Mouse (Mus musculus) hindbrain, embryonic 14.5 days (tissue): Measurements from ENCODE around the gene Epha4. TPM values are rescaled to one million over a fixed set of nuclear protein-coding genes. Genes with fewer than 3 reads are reported as not detected.

Source experiments
- ATAC-seq: fragments of 200-750 bp; cut with Nextera tagmentation; 2 replicates; pipeline ENCODE4 v1.8.0; 2017; ENCODE audit warnings: moderate number of reproducible peaks, mild to moderate bottlenecking, moderate TSS enrichment, moderate library complexity; ENCODE audit not compliant: low FRiP score
- DNase-seq: peaks from one replicate; pipeline ENCODE4 v3.0.0-alpha.2; 2015; ENCODE audit warnings: low spot score
- H3K27ac ChIP-seq: fragments of 300-500 bp; sonication (generic); 2 replicates; pipeline ENCODE4 v1.5.1; 2014; ENCODE audit warnings: mild to moderate bottlenecking, moderate library complexity
- H3K27me3 ChIP-seq: fragments of 300-500 bp; sonication (generic); 2 replicates; pipeline ENCODE4 v1.6.1; 2014; ENCODE audit warnings: mild to moderate bottlenecking, low read length, mixed read lengths; ENCODE audit not compliant: control insufficient read depth, insufficient read depth
- H3K36me3 ChIP-seq: fragments of 300-500 bp; sonication (generic); replicated peaks from 2 replicates; pipeline ENCODE4 v1.6.1; 2014; ENCODE audit not compliant: control insufficient read depth, insufficient read depth
- H3K4me1 ChIP-seq: fragments of 300-500 bp; sonication (generic); replicated peaks from 2 replicates; pipeline ENCODE4 v1.6.1; 2014; ENCODE audit warnings: antibody characterized with exemption, low read length, mixed read lengths; ENCODE audit not compliant: control insufficient read depth, insufficient read depth
- H3K4me2 ChIP-seq: fragments of 300-500 bp; sonication (generic); replicated peaks from 2 replicates; pipeline ENCODE4 v1.6.1; 2014; ENCODE audit warnings: mild to moderate bottlenecking, moderate library complexity
- H3K4me3 ChIP-seq: fragments of 300-500 bp; sonication (generic); replicated peaks from 2 replicates; pipeline ENCODE4 v1.5.1; 2014; ENCODE audit warnings: mild to moderate bottlenecking, low read length
- H3K9ac ChIP-seq: fragments of 300-500 bp; sonication (generic); 2 replicates; pipeline ENCODE4 v1.6.1; 2014
- H3K9me3 ChIP-seq: fragments of 300-500 bp; sonication (generic); 2 replicates; pipeline ENCODE4 v1.6.1; 2016; ENCODE audit warnings: low read length; ENCODE audit not compliant: control insufficient read depth
- WGBS: fragments of 180-500 bp; shearing (Covaris S2); extraction: QIAGEN DNeasy Blood & Tissue Kit; methylation state at CpG from one replicate; pipeline ENCODE4 v1.1.7; 2014; 5-methylcytosine and 5-hydroxymethylcytosine counted together
- polyA plus RNA-seq: library from polyadenylated mRNA; unstranded; fragments of >200 nt; fragmentation: Nextera tagmentation; extraction: Ambion mirVana; gene quantifications from 2 replicates; pipeline ENCODE4 v1.2.1, GENCODE M21; 2014

Epha4 gene
- polyA plus RNA-seq, 1 experiment from 2014 or later: 49.3 TPM

GRCm38 (mm10) chr1:77473446-77474376 lies 41.2 kb downstream of the Epha4 start:
- Histone ChIP-seq H3K4me2 (no peak overlapping the region), H3K36me3 (no peaks in the 10 kb centered on the region), H3K27me3 (no peaks in the 10 kb centered on the region), H3K4me1 (peaks cover 18% of the 10 kb centered on the region), H3K27ac (no peak overlapping the region), H3K9me3 (no peaks in the 10 kb centered on the region), H3K4me3 (no peak overlapping the region), H3K9ac (no peak overlapping the region)
- no peak for DNase-seq
- WGBS: 38% methylated on average over 12 of the region's 12 CpGs
- ATAC-seq: peak; percentile 37; the same call in 1 of the 2 replicates

- H3K9ac ChIP-seq: no peak overlapping the region
- H3K27me3 ChIP-seq: no peaks in the 10 kb centered on the region
- no peaks in the 10 kb centered on the region for H3K9me3 ChIP-seq
- H3K4me1 ChIP-seq: peaks cover 18% of the 10 kb centered on the region
- no peaks in the 10 kb centered on the region for H3K36me3 ChIP-seq
- no peak overlapping the region for H3K27ac ChIP-seq
- ATAC-seq (no peak), DNase-seq (no peak)
- WGBS: 60% methylated on average over 2 of the region's 2 CpGs
- no peak overlapping the region for H3K4me2 ChIP-seq
- H3K4me3 ChIP-seq: no peak overlapping the region
Measured at GRCm38 (mm10) chr1:77472566-77472965, 42.3 kb downstream of the Epha4 start.

GRCm38 (mm10) chr1:77471447-77471846 lies 43.4 kb downstream of the Epha4 start:
- Histone ChIP-seq H3K9me3 (no peaks in the 10 kb centered on the region), H3K36me3 (no peaks in the 10 kb centered on the region), H3K4me1 (peaks cover 18% of the 10 kb centered on the region), H3K4me2 (no peak overlapping the region), H3K27me3 (no peaks in the 10 kb centered on the region), H3K9ac (no peak overlapping the region), H3K4me3 (no peak overlapping the region), H3K27ac (no peak overlapping the region)
- ATAC-seq (no peak), DNase-seq (no peak)
- 61% methylated on average over 5 of the region's 5 CpGs for WGBS

- H3K9me3 ChIP-seq: no peaks in the 10 kb centered on the region
- ATAC-seq: no peak
Measured at GRCm38 (mm10) chr1:77471037-77471436, 43.9 kb downstream of the Epha4 start.

GRCm38 (mm10) chr1:77468717-77469314 lies 46.1 kb downstream of the Epha4 start:
- Histone ChIP-seq H3K9me3 (no peaks in the 10 kb centered on the region), H3K4me2 (no peak overlapping the region), H3K36me3 (no peaks in the 10 kb centered on the region), H3K4me1 (peaks cover 14% of the 10 kb centered on the region), H3K4me3 (no peak overlapping the region), H3K27me3 (no peaks in the 10 kb centered on the region), H3K27ac (no peak overlapping the region), H3K9ac (no peak overlapping the region)
- ATAC-seq: no peak
- no peak for DNase-seq
- 85% methylated on average over 5 of the region's 5 CpGs for WGBS

More at GRCm38 (mm10) chr1:77471037-77471436, 43.9 kb downstream of the Epha4 start:
- DNase-seq: no peak
- no peaks in the 10 kb centered on the region for H3K36me3 ChIP-seq
- H3K27ac ChIP-seq: no peak overlapping the region
- H3K4me3 ChIP-seq: no peak overlapping the region
- H3K9ac ChIP-seq: no peak overlapping the region
- peaks cover 18% of the 10 kb centered on the region for H3K4me1 ChIP-seq
- no peaks in the 10 kb centered on the region for H3K27me3 ChIP-seq
- 55% methylated on average over 5 of the region's 5 CpGs for WGBS
- H3K4me2 ChIP-seq: no peak overlapping the region

- WGBS: 81% methylated on average over 4 of the region's 4 CpGs
- no peak overlapping the region for H3K4me3 ChIP-seq
- no peaks in the 10 kb centered on the region for H3K36me3 ChIP-seq
- no peaks in the 10 kb centered on the region for H3K27me3 ChIP-seq
- no peak overlapping the region for H3K4me2 ChIP-seq
- no peak overlapping the region for H3K9ac ChIP-seq
- ATAC-seq: no peak
- no peaks in the 10 kb centered on the region for H3K9me3 ChIP-seq
- H3K4me1 ChIP-seq: peaks cover under 1% of the 10 kb centered on the region
- no peak for DNase-seq
- H3K27ac ChIP-seq: no peak overlapping the region
Measured at GRCm38 (mm10) chr1:77465524-77465923, 49.4 kb downstream of the Epha4 start.

- Histone ChIP-seq H3K4me2 (no peak overlapping the region), H3K9me3 (no peaks in the 10 kb centered on the region), H3K4me1 (no peaks in the 10 kb centered on the region), H3K27ac (no peak overlapping the region), H3K27me3 (no peaks in the 10 kb centered on the region), H3K9ac (no peak overlapping the region), H3K36me3 (no peaks in the 10 kb centered on the region), H3K4me3 (no peak overlapping the region)
- DNase-seq: no peak
- no peak for ATAC-seq
- WGBS: 64% methylated on average over 1 of the region's 1 CpGs
Measured at GRCm38 (mm10) chr1:77464108-77464507, 50.8 kb downstream of the Epha4 start.

- Histone ChIP-seq H3K27ac (no peak overlapping the region), H3K4me2 (no peak overlapping the region), H3K4me1 (peaks cover 3% of the 10 kb centered on the region; the same call in 1 of the 2 replicates), H3K4me3 (no peak overlapping the region), H3K9ac (no peak overlapping the region), H3K27me3 (no peaks in the 10 kb centered on the region), H3K9me3 (no peaks in the 10 kb centered on the region), H3K36me3 (no peaks in the 10 kb centered on the region)
- DNase-seq: no peak
- 16% methylated on average over 3 of the region's 3 CpGs for WGBS
- ATAC-seq: no peak
Measured at GRCm38 (mm10) chr1:77461877-77462615, 52.8 kb downstream of the Epha4 start.
